Mouse (Mus musculus): ENCODE measurements around the gene Pth. TPM values are rescaled to one million over a fixed set of nuclear protein-coding genes. Genes with fewer than 3 reads are reported as not detected.
A peak's percentile ranks its signal among the peaks of the same experiment; 100 is the strongest.

The Pth gene
- total RNA-seq, 1 experiment = not detected

- H3K9ac ChIP-seq (ENCODE audit: insufficient read depth, low read depth, low read length, poor library complexity, severe bottlenecking) = no peak overlapping the region; the same call in 1 of the 2 replicates
- no peaks in the 10 kb centered on the region for H3K4me1 ChIP-seq (ENCODE audit: control insufficient read depth in 2 of 2, insufficient read depth in 2 of 2, low read length in 2 of 2, poor library complexity in 1 of 2)
- no peak overlapping the region for H3K4me3 ChIP-seq (ENCODE audit: insufficient read depth in 1 of 2, low read depth in 1 of 2, low read length in 2 of 2, poor library complexity in 1 of 2, severe bottlenecking in 1 of 2)
- H3K9me3 ChIP-seq (ENCODE audit: control insufficient read depth, insufficient read depth, low read depth, low read length) = no peaks in the 10 kb centered on the region
- in situ Hi-C loops (cut with MboI; ENCODE audit: low sequenced_read_pairs in 2 of 2, unreplicated experiment in 2 of 2) = loop anchor here (5.0 to 25.0 kb wide), 3 partner anchors 209 to 329 kb away; no protein-coding TSS in a partner anchor
- no peaks in the 10 kb centered on the region for H3K36me3 ChIP-seq (ENCODE audit: control insufficient read depth, insufficient read depth, low read length, poor library complexity, severe bottlenecking)
- peak; percentile 91 for DNase-seq (ENCODE audit: low read depth, low spot score)
- H3K27ac ChIP-seq (ENCODE audit: insufficient read depth, low read depth, low read length, poor library complexity, severe bottlenecking) = no peak overlapping the region
- no peak for TF ChIP-seq CHD2 (IDR thresholded peaks at IDR 0.05; ENCODE audit: low read depth, low read length)
- TF ChIP-seq ZC3H11A (IDR thresholded peaks at IDR 0.05; ENCODE audit: borderline replicate concordance, low read depth, low read length) = peak; percentile 94
Measured at GRCm38 (mm10) chr7:113377875-113378658, 10.3 kb downstream of the Pth start.

GRCm38 (mm10) chr7:113372682-113373081, 15.7 kb downstream of the Pth start:
- Histone ChIP-seq H3K27ac (ENCODE audit: insufficient read depth, low read depth, low read length, poor library complexity, severe bottlenecking) (no peak overlapping the region), H3K4me1 (ENCODE audit: control insufficient read depth in 2 of 2, insufficient read depth in 2 of 2, low read length in 2 of 2, poor library complexity in 1 of 2) (peaks cover 0 to 3% of the 10 kb centered on the region in 2 experiments; a peak in 1 of 4 replicates), H3K36me3 (ENCODE audit: control insufficient read depth, insufficient read depth, low read length, poor library complexity, severe bottlenecking) (no peaks in the 10 kb centered on the region), H3K9me3 (ENCODE audit: control insufficient read depth, insufficient read depth, low read depth, low read length) (no peaks in the 10 kb centered on the region), H3K4me3 (ENCODE audit: insufficient read depth in 1 of 2, low read depth in 1 of 2, low read length in 2 of 2, poor library complexity in 1 of 2, severe bottlenecking in 1 of 2) (no peak overlapping the region), H3K9ac (ENCODE audit: insufficient read depth, low read depth, low read length, poor library complexity, severe bottlenecking) (no peak overlapping the region)
- no peak for TF ChIP-seq ZC3H11A (IDR thresholded peaks at IDR 0.05; ENCODE audit: borderline replicate concordance, low read depth, low read length)
- TF ChIP-seq HCFC1 (IDR thresholded peaks at IDR 0.05; ENCODE audit: borderline replicate concordance, insufficient read depth, low read length) = no peak
- TF ChIP-seq ZNF384 (IDR thresholded peaks at IDR 0.05; ENCODE audit: low read depth, low read length) = no peak
- in situ Hi-C loops (cut with MboI; ENCODE audit: low sequenced_read_pairs in 2 of 2, unreplicated experiment in 2 of 2) = loop anchor here in 1 of 2 experiments (10.0 kb wide), 1 partner anchor 222 kb away; no protein-coding TSS in a partner anchor
- no peak for DNase-seq (ENCODE audit: low read depth, low spot score)

- DNase-seq (ENCODE audit: low read depth, low spot score) = peak; percentile 49
- TF ChIP-seq CHD2 (IDR thresholded peaks at IDR 0.05; ENCODE audit: low read depth, low read length) (no peak), ZC3H11A (IDR thresholded peaks at IDR 0.05; ENCODE audit: borderline replicate concordance, low read depth, low read length) (peak; percentile 30; the same call in 1 of the 2 replicates)
- Histone ChIP-seq H3K9me3 (ENCODE audit: control insufficient read depth, insufficient read depth, low read depth, low read length) (no peaks in the 10 kb centered on the region), H3K27ac (ENCODE audit: insufficient read depth, low read depth, low read length, poor library complexity, severe bottlenecking) (peak overlapping the region; percentile 51), H3K36me3 (ENCODE audit: control insufficient read depth, insufficient read depth, low read length, poor library complexity, severe bottlenecking) (no peaks in the 10 kb centered on the region), H3K4me3 (ENCODE audit: insufficient read depth in 1 of 2, low read depth in 1 of 2, low read length in 2 of 2, poor library complexity in 1 of 2, severe bottlenecking in 1 of 2) (peak overlapping the region; percentile 84 to 90), H3K4me1 (ENCODE audit: control insufficient read depth in 2 of 2, insufficient read depth in 2 of 2, low read length in 2 of 2, poor library complexity in 1 of 2) (peaks cover 0 to 3% of the 10 kb centered on the region in 2 experiments; a peak in 1 of 4 replicates), H3K9ac (ENCODE audit: insufficient read depth, low read depth, low read length, poor library complexity, severe bottlenecking) (peak overlapping the region; percentile 85)
- in situ Hi-C loops (cut with MboI; ENCODE audit: low sequenced_read_pairs in 2 of 2, unreplicated experiment in 2 of 2) = loop anchor here in 1 of 2 experiments (10.0 kb wide), 1 partner anchor 225 kb away; no protein-coding TSS in a partner anchor
Measured at GRCm38 (mm10) chr7:113369620-113370340, 18.6 kb downstream of the Pth start.

- peak within 1 kb of the TSS; percentile 91 for H3K9ac ChIP-seq (ENCODE audit: insufficient read depth, low read depth, low read length, poor library complexity, severe bottlenecking)
- no peaks in the 10 kb centered on the region for H3K9me3 ChIP-seq (ENCODE audit: control insufficient read depth, insufficient read depth, low read depth, low read length)
- no peak for TF ChIP-seq HCFC1 (IDR thresholded peaks at IDR 0.05; ENCODE audit: borderline replicate concordance, insufficient read depth, low read length)
- TF ChIP-seq ZNF384 (IDR thresholded peaks at IDR 0.05; ENCODE audit: low read depth, low read length) = no peak
- TF ChIP-seq CHD2 (IDR thresholded peaks at IDR 0.05; ENCODE audit: low read depth, low read length) = peak; percentile 99
- in situ Hi-C loops (cut with MboI; ENCODE audit: low sequenced_read_pairs in 2 of 2, unreplicated experiment in 2 of 2) = no loop called here
- peak within 1 kb of the TSS; percentile 51 for H3K27ac ChIP-seq (ENCODE audit: insufficient read depth, low read depth, low read length, poor library complexity, severe bottlenecking)
- H3K36me3 ChIP-seq (ENCODE audit: control insufficient read depth, insufficient read depth, low read length, poor library complexity, severe bottlenecking) = no peaks in the 10 kb centered on the region
- H3K4me1 ChIP-seq (ENCODE audit: control insufficient read depth in 2 of 2, insufficient read depth in 2 of 2, low read length in 2 of 2, poor library complexity in 1 of 2) = peaks cover 0 to 3% of the 10 kb centered on the region in 2 experiments; a peak in 1 of 4 replicates
- peak; percentile 98 for DNase-seq (ENCODE audit: low read depth, low spot score)
- peak within 1 kb of the TSS; percentile 90 to 91 for H3K4me3 ChIP-seq (ENCODE audit: insufficient read depth in 1 of 2, low read depth in 1 of 2, low read length in 2 of 2, poor library complexity in 1 of 2, severe bottlenecking in 1 of 2)
Measured at GRCm38 (mm10) chr7:113368746-113369619, 19.4 kb downstream of the Pth start, which contains the start of gene Btbd10. TSS of gene Btbd10 (minus strand) at chr7:113369392.

Data from ES-E14 (cell line).